Mouse (Mus musculus): ENCODE data around the gene Stac3.

DNA sequence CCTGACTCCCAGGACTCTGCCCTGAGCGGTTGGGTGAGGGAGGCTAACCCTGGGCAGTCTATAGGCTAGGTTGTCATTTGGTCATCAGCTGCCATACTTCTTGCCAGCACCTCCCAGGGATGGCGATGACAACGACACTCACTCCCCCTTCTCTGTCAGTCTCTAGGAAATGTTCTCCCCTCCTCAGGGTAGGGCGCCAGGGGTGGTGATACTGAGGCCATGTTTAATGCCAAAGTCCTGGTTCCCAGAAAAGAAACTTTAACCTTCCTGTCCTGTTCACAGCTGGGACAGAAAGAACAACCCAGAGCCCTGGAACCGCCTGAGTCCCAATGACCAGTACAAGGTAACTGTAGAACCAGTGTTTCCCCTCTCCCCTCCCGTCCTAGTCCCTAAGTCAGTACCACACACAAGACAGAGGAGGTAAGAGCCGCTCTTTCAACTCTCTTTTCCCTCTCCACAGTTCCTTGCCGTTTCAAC is 14.5 kb downstream of the Stac3 start:
- TF ChIP-seq EP300 (IDR thresholded peaks at IDR 0.05; ENCODE audit: low read depth), result no peak
- no peak for TF ChIP-seq CTCF (IDR thresholded peaks at IDR 0.05; ENCODE audit: low read depth)

Measured in liver, embryonic 14.5 days (tissue).